Mouse (Mus musculus): Measurements from ENCODE around the gene Manbal. TPM values are rescaled to one million over a fixed set of nuclear protein-coding genes. Genes with fewer than 3 reads are reported as not detected.

The Manbal gene
- polyA plus RNA-seq, 1 experiment from 2014 or later: 71.3 TPM

- peaks cover 7% of the 10 kb centered on the region for H3K36me3 ChIP-seq (ENCODE audit: control insufficient read depth, insufficient read depth, low read length)
- no peak for ATAC-seq
- peaks cover 14% of the 10 kb centered on the region for H3K4me1 ChIP-seq (ENCODE audit: control insufficient read depth, insufficient read depth, low read length)
- no peak overlapping the region for H3K27ac ChIP-seq (ENCODE audit: low read length)
- H3K9me3 ChIP-seq (ENCODE audit: control insufficient read depth, low read length): peaks cover 5% of the 10 kb centered on the region
- H3K9ac ChIP-seq (ENCODE audit: low read depth, low read length): no peak overlapping the region; the same call in 1 of the 2 replicates
- no peak overlapping the region for H3K4me2 ChIP-seq (ENCODE audit: low read depth, low read length)
- no peak overlapping the region for H3K4me3 ChIP-seq (ENCODE audit: low read length)
- H3K27me3 ChIP-seq (replicated peaks; ENCODE audit: control insufficient read depth, insufficient read depth, low read length): no peaks in the 10 kb centered on the region
- WGBS: 62% methylated on average over 4 of the region's 4 CpGs
These were observed 30.0 kb downstream of the Manbal start for GRCm38 (mm10) chr2:157397376-157397775.

GRCm38 (mm10) chr2:157398539-157398938 is 31.1 kb downstream of the Manbal start:
- Histone ChIP-seq H3K9me3 (ENCODE audit: control insufficient read depth, low read length) (peaks cover 5% of the 10 kb centered on the region), H3K27me3 (replicated peaks; ENCODE audit: control insufficient read depth, insufficient read depth, low read length) (no peaks in the 10 kb centered on the region), H3K4me2 (ENCODE audit: low read depth, low read length) (no peak overlapping the region), H3K4me3 (ENCODE audit: low read length) (no peak overlapping the region), H3K36me3 (ENCODE audit: control insufficient read depth, insufficient read depth, low read length) (peaks cover 7% of the 10 kb centered on the region), H3K9ac (ENCODE audit: low read depth, low read length) (no peak overlapping the region), H3K4me1 (ENCODE audit: control insufficient read depth, insufficient read depth, low read length) (peaks cover 14% of the 10 kb centered on the region), H3K27ac (ENCODE audit: low read length) (no peak overlapping the region)
- WGBS: 99% methylated on average over 4 of the region's 4 CpGs
- ATAC-seq: no peak

- Histone ChIP-seq H3K9ac (ENCODE audit: low read depth, low read length) (no peak overlapping the region), H3K4me2 (ENCODE audit: low read depth, low read length) (no peak overlapping the region), H3K27ac (ENCODE audit: low read length) (no peak overlapping the region), H3K36me3 (ENCODE audit: control insufficient read depth, insufficient read depth, low read length) (peaks cover 7% of the 10 kb centered on the region), H3K4me1 (ENCODE audit: control insufficient read depth, insufficient read depth, low read length) (peaks cover 8% of the 10 kb centered on the region), H3K4me3 (ENCODE audit: low read length) (no peak overlapping the region), H3K27me3 (replicated peaks; ENCODE audit: control insufficient read depth, insufficient read depth, low read length) (no peaks in the 10 kb centered on the region), H3K9me3 (ENCODE audit: control insufficient read depth, low read length) (peaks cover 5% of the 10 kb centered on the region)
- WGBS: 85% methylated on average over 10 of the region's 10 CpGs
- no peak for ATAC-seq
These were observed 32.4 kb downstream of the Manbal start for GRCm38 (mm10) chr2:157399797-157400196.

- no peak for ATAC-seq
- no peak overlapping the region for H3K4me2 ChIP-seq (ENCODE audit: low read depth, low read length)
These were observed 33.1 kb downstream of the Manbal start for GRCm38 (mm10) chr2:157400491-157400890.

GRCm38 (mm10) chr2:157401261-157401660 is 33.9 kb downstream of the Manbal start:
- H3K27me3 ChIP-seq (replicated peaks; ENCODE audit: control insufficient read depth, insufficient read depth, low read length): no peaks in the 10 kb centered on the region
- H3K36me3 ChIP-seq (ENCODE audit: control insufficient read depth, insufficient read depth, low read length): peaks cover 7% of the 10 kb centered on the region
- WGBS: 97% methylated on average over 2 of the region's 2 CpGs

More at GRCm38 (mm10) chr2:157400491-157400890, 33.1 kb downstream of the Manbal start:
- Histone ChIP-seq H3K27ac (ENCODE audit: low read length) (no peak overlapping the region), H3K9ac (ENCODE audit: low read depth, low read length) (no peak overlapping the region), H3K9me3 (ENCODE audit: control insufficient read depth, low read length) (peaks cover 5% of the 10 kb centered on the region), H3K4me3 (ENCODE audit: low read length) (no peak overlapping the region), H3K27me3 (replicated peaks; ENCODE audit: control insufficient read depth, insufficient read depth, low read length) (no peaks in the 10 kb centered on the region), H3K36me3 (ENCODE audit: control insufficient read depth, insufficient read depth, low read length) (peaks cover 7% of the 10 kb centered on the region), H3K4me1 (ENCODE audit: control insufficient read depth, insufficient read depth, low read length) (peaks cover 1% of the 10 kb centered on the region)
- 90% methylated on average over 6 of the region's 6 CpGs for WGBS

GRCm38 (mm10) chr2:157407596-157407995 is 40.2 kb downstream of the Manbal start:
- no peak for ATAC-seq
- no peak overlapping the region for H3K4me2 ChIP-seq (ENCODE audit: low read depth, low read length)
- no peak overlapping the region for H3K27ac ChIP-seq (ENCODE audit: low read length)
- no peaks in the 10 kb centered on the region for H3K4me1 ChIP-seq (ENCODE audit: control insufficient read depth, insufficient read depth, low read length)
- H3K9ac ChIP-seq (ENCODE audit: low read depth, low read length): no peak overlapping the region
- WGBS: 82% methylated on average over 7 of the region's 7 CpGs
- H3K9me3 ChIP-seq (ENCODE audit: control insufficient read depth, low read length): no peaks in the 10 kb centered on the region
- no peak overlapping the region for H3K4me3 ChIP-seq (ENCODE audit: low read length)
- H3K36me3 ChIP-seq (ENCODE audit: control insufficient read depth, insufficient read depth, low read length): no peaks in the 10 kb centered on the region
- no peaks in the 10 kb centered on the region for H3K27me3 ChIP-seq (replicated peaks; ENCODE audit: control insufficient read depth, insufficient read depth, low read length)

More at GRCm38 (mm10) chr2:157401261-157401660, 33.9 kb downstream of the Manbal start:
- Histone ChIP-seq H3K9ac (ENCODE audit: low read depth, low read length) (no peak overlapping the region), H3K4me3 (ENCODE audit: low read length) (no peak overlapping the region), H3K4me1 (ENCODE audit: control insufficient read depth, insufficient read depth, low read length) (no peaks in the 10 kb centered on the region), H3K4me2 (ENCODE audit: low read depth, low read length) (no peak overlapping the region), H3K9me3 (ENCODE audit: control insufficient read depth, low read length) (peaks cover 5% of the 10 kb centered on the region), H3K27ac (ENCODE audit: low read length) (no peak overlapping the region)
- no peak for ATAC-seq

GRCm38 (mm10) chr2:157409793-157410533 is 42.6 kb downstream of the Manbal start:
- 70% methylated on average over 12 of the region's 12 CpGs for WGBS
- no peaks in the 10 kb centered on the region for H3K9me3 ChIP-seq (ENCODE audit: control insufficient read depth, low read length)

GRCm38 (mm10) chr2:157411151-157411693 is 43.8 kb downstream of the Manbal start:
- Histone ChIP-seq H3K36me3 (ENCODE audit: control insufficient read depth, insufficient read depth, low read length) (no peaks in the 10 kb centered on the region), H3K27ac (ENCODE audit: low read length) (no peak overlapping the region), H3K4me3 (ENCODE audit: low read length) (no peak overlapping the region), H3K27me3 (replicated peaks; ENCODE audit: control insufficient read depth, insufficient read depth, low read length) (no peaks in the 10 kb centered on the region), H3K9ac (ENCODE audit: low read depth, low read length) (no peak overlapping the region), H3K9me3 (ENCODE audit: control insufficient read depth, low read length) (no peaks in the 10 kb centered on the region), H3K4me2 (ENCODE audit: low read depth, low read length) (no peak overlapping the region), H3K4me1 (ENCODE audit: control insufficient read depth, insufficient read depth, low read length) (0 out of 2 replicates have a peak, but pooled peaks cover 3% of the 10 kb centered on the region)
- no peak for ATAC-seq
- 87% methylated on average over 6 of the region's 6 CpGs for WGBS

More at GRCm38 (mm10) chr2:157409793-157410533, 42.6 kb downstream of the Manbal start:
- Histone ChIP-seq H3K36me3 (ENCODE audit: control insufficient read depth, insufficient read depth, low read length) (no peaks in the 10 kb centered on the region), H3K27ac (ENCODE audit: low read length) (no peak overlapping the region), H3K4me2 (ENCODE audit: low read depth, low read length) (no peak overlapping the region), H3K27me3 (replicated peaks; ENCODE audit: control insufficient read depth, insufficient read depth, low read length) (no peaks in the 10 kb centered on the region), H3K9ac (ENCODE audit: low read depth, low read length) (no peak overlapping the region), H3K4me3 (ENCODE audit: low read length) (no peak overlapping the region), H3K4me1 (ENCODE audit: control insufficient read depth, insufficient read depth, low read length) (0 out of 2 replicates have a peak, but pooled peaks cover 3% of the 10 kb centered on the region)
- no peak for ATAC-seq

- Histone ChIP-seq H3K27me3 (replicated peaks; ENCODE audit: control insufficient read depth, insufficient read depth, low read length) (no peaks in the 10 kb centered on the region), H3K4me2 (ENCODE audit: low read depth, low read length) (no peak overlapping the region), H3K9ac (ENCODE audit: low read depth, low read length) (no peak overlapping the region), H3K36me3 (ENCODE audit: control insufficient read depth, insufficient read depth, low read length) (no peaks in the 10 kb centered on the region), H3K4me1 (ENCODE audit: control insufficient read depth, insufficient read depth, low read length) (peaks cover 8% of the 10 kb centered on the region), H3K27ac (ENCODE audit: low read length) (no peak overlapping the region), H3K4me3 (ENCODE audit: low read length) (no peak overlapping the region), H3K9me3 (ENCODE audit: control insufficient read depth, low read length) (no peaks in the 10 kb centered on the region)
- 48% methylated on average over 7 of the region's 7 CpGs for WGBS
- ATAC-seq: peak; percentile 71
These were observed 45.1 kb downstream of the Manbal start for GRCm38 (mm10) chr2:157412497-157412896.
